Mouse (Mus musculus) ES-E14 (cell line): Measurements from ENCODE around the gene Cdipt. TPM values are rescaled to one million over a fixed set of nuclear protein-coding genes. Genes with fewer than 3 reads are reported as not detected.

ENCODE experiments used
- DNase-seq: peaks from one replicate; pipeline ENCODE4 v3.0.0-alpha.2; 2013; ENCODE audit warnings: low read depth, low spot score
- H3K27ac ChIP-seq: 2 replicates; pipeline ENCODE4 v1.5.1; 2012; ENCODE audit warnings: low read depth, mild to moderate bottlenecking, low read length, moderate library complexity, mixed read lengths; ENCODE audit not compliant: poor library complexity, insufficient read depth, severe bottlenecking
- H3K36me3 ChIP-seq: 2 replicates; pipeline ENCODE4 v1.6.1; 2012; ENCODE audit warnings: mild to moderate bottlenecking, low read length, moderate library complexity, mixed read lengths; ENCODE audit not compliant: control insufficient read depth, poor library complexity, insufficient read depth, severe bottlenecking
- H3K4me1 ChIP-seq, 2 experiments: fragments of 150-350 bp in 1 of 2; sonication (generic) in 1 of 2; 2 replicates each; pipeline ENCODE4 v1.6.1; 2012; ENCODE audit warnings: low read length in 2 of 2, mild to moderate bottlenecking in 1 of 2, mixed read lengths in 1 of 2; ENCODE audit not compliant: control insufficient read depth in 2 of 2, insufficient read depth in 2 of 2, poor library complexity in 1 of 2
- H3K4me3 ChIP-seq, 2 experiments: fragments of 150-350 bp in 1 of 2; sonication (generic) in 1 of 2; 2 replicates each; pipeline ENCODE4 v1.5.1; 2012; ENCODE audit warnings: low read length in 2 of 2, low read depth in 1 of 2, mild to moderate bottlenecking in 1 of 2, mixed read lengths in 1 of 2; ENCODE audit not compliant: insufficient read depth in 1 of 2, poor library complexity in 1 of 2, severe bottlenecking in 1 of 2
- H3K9ac ChIP-seq: 2 replicates; pipeline ENCODE4 v1.6.1; 2012; ENCODE audit warnings: low read depth, mild to moderate bottlenecking, low read length, mixed read lengths; ENCODE audit not compliant: poor library complexity, insufficient read depth, severe bottlenecking
- H3K9me3 ChIP-seq: fragments of 150-350 bp; sonication (generic); 2 replicates; pipeline ENCODE4 v1.6.1; 2012; ENCODE audit warnings: low read depth, mild to moderate bottlenecking, low read length; ENCODE audit not compliant: control insufficient read depth, insufficient read depth
- CHD2 ChIP-seq: IDR thresholded peaks from 2 replicates; pipeline ENCODE4 v1.6.1; 2014; ENCODE audit warnings: mild to moderate bottlenecking, low read depth, low read length, inconsistent platforms
- HCFC1 ChIP-seq: IDR thresholded peaks from 2 replicates; pipeline ENCODE4 v1.6.1; 2012; ENCODE audit warnings: low read length, inconsistent platforms, borderline replicate concordance; ENCODE audit not compliant: insufficient read depth
- MAFK ChIP-seq: IDR thresholded peaks from 2 replicates; pipeline ENCODE4 v1.6.1; 2014; ENCODE audit warnings: mild to moderate bottlenecking, low read depth, low read length, inconsistent platforms; ENCODE audit not compliant: insufficient read depth
- ZC3H11A ChIP-seq: IDR thresholded peaks from 2 replicates; pipeline ENCODE4 v1.6.1; 2012; ENCODE audit warnings: low read depth, mild to moderate bottlenecking, inconsistent platforms, low read length, borderline replicate concordance
- ZNF384 ChIP-seq: IDR thresholded peaks from 2 replicates; pipeline ENCODE4 v1.6.1; 2012; ENCODE audit warnings: low read depth, low read length, inconsistent platforms
- in situ Hi-C, 2 experiments: fragments of 600-800 bp; cut with MboI; formaldehyde crosslinking; loops; one replicate each; pipeline ENCODE4 v1.15.1; 2025; ENCODE audit warnings: low sequenced_read_pairs in 2 of 2, inconsistent platforms in 1 of 2; ENCODE audit not compliant: unreplicated experiment in 2 of 2
- total RNA-seq: library from RNA; depleted of rRNA; stranded (reverse); fragments of 300-350 nt; gene quantifications from 2 replicates; pipeline ENCODE4 v1.2.3, GENCODE M21; 2012

Gene Cdipt
- total RNA-seq, 1 experiment: 106 TPM

DNA sequence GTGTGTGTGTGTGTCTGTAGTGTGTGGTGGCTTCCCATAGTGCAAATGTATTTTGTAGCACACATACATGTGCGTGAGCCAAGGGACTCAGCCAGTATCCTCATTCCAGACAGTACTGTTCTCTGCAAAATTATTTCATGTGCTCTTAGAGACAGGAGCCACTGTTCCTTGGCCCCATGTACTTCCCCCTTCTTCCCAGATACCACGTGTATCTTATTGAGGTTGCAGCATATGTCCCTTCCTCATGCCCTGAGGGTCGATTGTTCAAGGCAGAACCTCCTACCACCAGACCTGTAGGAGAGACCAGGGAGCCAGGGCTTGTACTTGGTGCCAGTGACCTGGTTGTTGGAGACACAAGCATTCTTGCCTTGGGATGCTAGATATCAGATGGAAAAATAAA lies 20.6 kb upstream of the Cdipt start:
- no peaks in the 10 kb centered on the region for H3K36me3 ChIP-seq
- peaks cover 0 to 6% of the 10 kb centered on the region in 2 experiments; a peak in 1 of 4 replicates for H3K4me1 ChIP-seq
- H3K27ac ChIP-seq: no peak overlapping the region
- TF ChIP-seq ZNF384 (no peak), HCFC1 (no peak), ZC3H11A (no peak), CHD2 (no peak)
- in situ Hi-C loops: no loop called here
- no peak overlapping the region for H3K9ac ChIP-seq
- no peak overlapping the region for H3K4me3 ChIP-seq
- no peaks in the 10 kb centered on the region for H3K9me3 ChIP-seq
- DNase-seq: no peak

- Histone ChIP-seq H3K4me3 (no peak overlapping the region), H3K36me3 (no peaks in the 10 kb centered on the region), H3K9me3 (no peaks in the 10 kb centered on the region), H3K4me1 (peaks cover 0 to 5% of the 10 kb centered on the region in 2 experiments; a peak in 1 of 4 replicates), H3K9ac (no peak overlapping the region), H3K27ac (no peak overlapping the region)
- DNase-seq: no peak
- in situ Hi-C loops: no loop called here
- no peak for TF ChIP-seq CHD2
- TF ChIP-seq ZNF384: no peak
- no peak for TF ChIP-seq ZC3H11A
- no peak for TF ChIP-seq MAFK
- TF ChIP-seq HCFC1: no peak
Observed at GRCm38 (mm10) chr7:126959780-126960179, 15.9 kb upstream of the Cdipt start.

GRCm38 (mm10) chr7:126961095-126961494 lies 14.6 kb upstream of the Cdipt start:
- Histone ChIP-seq H3K27ac (no peak overlapping the region), H3K36me3 (no peaks in the 10 kb centered on the region), H3K9ac (no peak overlapping the region), H3K4me3 (no peak overlapping the region), H3K9me3 (no peaks in the 10 kb centered on the region), H3K4me1 (peaks cover 0 to 5% of the 10 kb centered on the region in 2 experiments; a peak in 1 of 4 replicates)
- TF ChIP-seq HCFC1 (no peak), MAFK (no peak), ZNF384 (no peak), ZC3H11A (no peak), CHD2 (no peak)
- no peak for DNase-seq
- in situ Hi-C loops: no loop called here

GRCm38 (mm10) chr7:126961965-126962364 lies 13.7 kb upstream of the Cdipt start:
- H3K4me1 ChIP-seq: peaks cover 0 to 5% of the 10 kb centered on the region in 2 experiments; a peak in 1 of 4 replicates
- no peak overlapping the region for H3K9ac ChIP-seq
- TF ChIP-seq MAFK: no peak
- TF ChIP-seq ZNF384: no peak
- no peak for TF ChIP-seq HCFC1
- TF ChIP-seq ZC3H11A: no peak
- no peak for TF ChIP-seq CHD2
- no peak overlapping the region for H3K4me3 ChIP-seq
- no peak for DNase-seq
- H3K9me3 ChIP-seq: no peaks in the 10 kb centered on the region
- no peak overlapping the region for H3K27ac ChIP-seq
- in situ Hi-C loops: no loop called here
- H3K36me3 ChIP-seq: no peaks in the 10 kb centered on the region

GRCm38 (mm10) chr7:126963548-126964286 lies 12.0 kb upstream of the Cdipt start:
- no peaks in the 10 kb centered on the region for H3K9me3 ChIP-seq
- H3K27ac ChIP-seq: no peak overlapping the region; the same call in 1 of the 2 replicates
- no peaks in the 10 kb centered on the region for H3K36me3 ChIP-seq
- no peak for DNase-seq
- H3K4me3 ChIP-seq: peak overlapping the region; percentile 43 to 45; a peak in 3 of 4 replicates
- H3K9ac ChIP-seq: peak overlapping the region; percentile 55; the same call in 1 of the 2 replicates
- in situ Hi-C loops: no loop called here
- peaks cover 0 to 5% of the 10 kb centered on the region in 2 experiments; a peak in 1 of 4 replicates for H3K4me1 ChIP-seq
- TF ChIP-seq ZNF384: peak; percentile 17; the same call in 1 of the 2 replicates
- TF ChIP-seq HCFC1: no peak
